Mouse (Mus musculus): ENCODE results near the gene Ubash3a.

DNA sequence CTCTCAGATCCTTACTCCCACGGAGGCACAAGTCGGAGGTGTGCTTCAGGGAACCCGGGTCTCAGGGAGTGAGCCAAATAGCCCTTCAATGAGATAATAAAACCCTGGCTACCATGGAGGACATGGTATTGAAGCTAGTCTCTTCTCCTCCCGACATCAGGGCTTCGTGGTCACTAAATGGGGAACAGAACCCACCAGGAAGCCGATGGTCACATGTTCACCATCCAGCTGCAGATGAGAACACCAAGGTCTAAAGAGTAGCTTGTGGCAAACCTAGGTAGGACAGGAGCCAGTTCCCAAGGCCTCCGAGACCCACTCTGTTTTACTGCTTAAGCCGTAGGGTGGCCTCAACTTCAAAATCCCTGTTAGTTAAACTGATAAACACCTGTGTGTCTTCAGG is 981 bp downstream of the Ubash3a start:
- no peak for TF ChIP-seq POLR2A (IDR thresholded peaks at IDR 0.05; ENCODE audit: borderline replicate concordance, extremely low read depth, low read depth, low read length)
- TF ChIP-seq CTCF (IDR thresholded peaks at IDR 0.05; ENCODE audit: insufficient read depth, low read length): no peak

Data from lung, adult 2 months (tissue).